Mouse (Mus musculus): ENCODE results near the gene Igf2bp3.

The Igf2bp3 gene

GRCm38 (mm10) chr6:49173674-49174073 is 41.1 kb downstream of the Igf2bp3 start:
- ATAC-seq (ENCODE audit: low TSS enrichment) = no peak

DNA sequence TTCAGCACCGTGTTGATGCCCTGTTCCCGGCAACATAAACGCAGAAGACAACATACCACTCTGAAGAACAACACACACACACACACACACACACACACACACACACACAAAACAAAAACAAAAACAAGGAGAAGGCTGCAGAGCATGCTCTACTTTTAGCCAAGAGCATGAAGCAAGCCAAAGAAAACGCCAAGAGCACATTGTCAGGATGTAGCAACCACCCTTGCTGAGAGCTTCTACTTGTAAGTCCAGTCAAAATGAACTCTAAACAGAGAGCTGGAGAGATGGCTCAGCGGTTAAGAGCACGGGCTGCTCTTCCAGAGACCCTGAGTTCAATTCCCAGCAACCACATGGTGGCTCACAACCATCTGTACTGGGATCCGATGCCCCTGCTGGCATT is 41.5 kb downstream of the Igf2bp3 start:
- ATAC-seq (ENCODE audit: low TSS enrichment) = no peak

DNA sequence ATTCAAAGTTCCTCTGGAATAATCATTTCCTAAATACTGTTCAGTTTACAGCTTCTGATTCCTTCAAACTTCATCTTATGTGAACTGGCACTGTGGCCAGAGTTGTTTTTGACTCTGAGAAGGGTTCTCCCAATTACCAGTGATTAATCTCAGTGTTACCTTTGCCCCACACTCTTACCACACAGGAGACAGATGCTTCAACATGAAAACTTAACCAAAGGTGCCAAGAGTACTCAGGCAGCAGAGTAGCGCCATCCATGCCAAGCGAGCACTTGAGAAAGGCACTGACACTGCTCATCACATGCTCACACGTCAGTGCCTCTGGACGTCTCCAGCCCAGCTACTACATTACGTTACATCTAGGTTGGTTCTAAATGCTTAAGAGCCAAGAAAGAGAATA is 43.5 kb downstream of the Igf2bp3 start:
- ATAC-seq (ENCODE audit: low TSS enrichment) = no peak

- ATAC-seq (ENCODE audit: low TSS enrichment) = no peak
These were observed 46.1 kb downstream of the Igf2bp3 start for GRCm38 (mm10) chr6:49168648-49169047.

- ATAC-seq (ENCODE audit: low TSS enrichment) = no peak
These were observed 47.4 kb downstream of the Igf2bp3 start for GRCm38 (mm10) chr6:49167406-49167805.

GRCm38 (mm10) chr6:49166318-49166717 is 48.4 kb downstream of the Igf2bp3 start:
- ATAC-seq (ENCODE audit: low TSS enrichment) = no peak

- no peak for ATAC-seq (ENCODE audit: low TSS enrichment)
These were observed 48.9 kb downstream of the Igf2bp3 start for GRCm38 (mm10) chr6:49165855-49166254.

DNA sequence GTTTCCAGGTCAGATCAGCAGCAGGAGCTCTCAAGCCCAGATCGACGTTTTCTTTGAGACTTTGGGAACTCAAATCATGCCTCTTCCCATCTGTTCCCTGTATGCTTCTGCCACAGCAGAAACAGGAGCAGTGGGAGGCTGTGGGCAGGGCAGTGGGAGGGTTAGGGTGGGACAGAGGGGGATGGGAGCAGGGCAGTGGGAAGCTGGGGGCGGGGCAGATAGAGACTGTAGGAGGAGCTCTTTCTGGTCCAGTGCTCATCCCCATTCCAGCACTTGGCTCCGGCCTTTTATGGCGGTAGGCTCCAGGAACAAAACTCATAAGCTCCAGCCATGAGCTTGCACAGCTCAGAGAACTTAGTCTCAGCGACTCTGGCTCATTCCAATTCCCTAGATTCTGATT is 49.7 kb downstream of the Igf2bp3 start:
- ATAC-seq (ENCODE audit: low TSS enrichment) = no peak

DNA sequence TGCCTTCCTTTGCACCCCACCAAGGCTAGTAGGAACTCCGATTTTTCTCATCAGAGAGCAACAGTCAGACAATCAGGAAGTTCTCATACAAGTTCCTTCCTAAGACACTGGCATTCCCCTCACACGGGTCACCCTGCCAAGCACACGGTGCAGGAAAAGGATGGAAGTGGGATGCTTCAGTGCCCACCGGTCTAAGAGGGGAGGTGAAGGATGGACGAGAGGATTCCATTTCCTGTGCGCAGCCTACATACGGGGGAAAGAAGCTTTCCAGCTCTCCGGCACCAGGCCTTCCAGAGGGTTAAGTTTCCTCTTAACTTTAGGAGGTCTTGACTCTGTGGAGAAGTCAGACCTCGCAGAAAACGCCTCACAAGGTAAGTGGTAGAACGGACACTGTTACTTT is 50.1 kb downstream of the Igf2bp3 start:
- no peak for ATAC-seq (ENCODE audit: low TSS enrichment)

DNA sequence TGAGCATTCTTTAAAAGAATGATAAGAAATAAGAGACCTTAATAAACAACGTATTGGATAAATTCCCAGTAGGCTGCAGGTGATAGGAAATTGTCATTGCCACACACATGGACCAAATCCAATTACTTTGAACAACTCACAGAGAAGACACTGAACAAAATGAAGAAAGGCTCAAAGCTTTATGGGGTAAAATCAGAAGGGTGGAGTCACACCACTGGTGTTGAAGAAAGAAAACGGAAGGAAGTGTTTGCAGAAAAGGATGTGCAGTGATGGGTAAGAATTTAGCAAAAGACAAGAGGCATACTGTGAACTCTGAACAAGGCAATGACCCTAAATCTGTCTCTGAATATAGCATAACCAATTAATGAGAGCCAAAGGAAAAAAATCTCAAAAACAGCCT is 54.8 kb downstream of the Igf2bp3 start:
- no peak for ATAC-seq (ENCODE audit: low TSS enrichment)

DNA sequence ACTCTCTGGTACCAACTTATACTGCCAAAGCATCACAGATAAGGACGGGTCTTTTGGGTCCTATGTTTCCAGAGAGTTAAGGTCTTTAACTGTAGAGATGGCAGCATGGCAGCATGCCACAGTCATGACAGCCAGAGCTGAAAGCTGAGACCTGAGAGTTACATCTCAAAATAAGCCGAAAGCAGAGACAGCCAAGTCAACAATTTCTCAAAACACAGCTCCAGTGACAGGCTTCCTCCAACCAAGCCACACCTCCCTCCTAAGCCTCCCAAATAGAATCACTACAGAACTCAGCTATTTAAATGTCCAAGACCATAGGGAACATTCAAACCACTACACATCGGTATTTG is 58.0 kb downstream of the Igf2bp3 start:
- ATAC-seq (ENCODE audit: low TSS enrichment) = no peak

DNA sequence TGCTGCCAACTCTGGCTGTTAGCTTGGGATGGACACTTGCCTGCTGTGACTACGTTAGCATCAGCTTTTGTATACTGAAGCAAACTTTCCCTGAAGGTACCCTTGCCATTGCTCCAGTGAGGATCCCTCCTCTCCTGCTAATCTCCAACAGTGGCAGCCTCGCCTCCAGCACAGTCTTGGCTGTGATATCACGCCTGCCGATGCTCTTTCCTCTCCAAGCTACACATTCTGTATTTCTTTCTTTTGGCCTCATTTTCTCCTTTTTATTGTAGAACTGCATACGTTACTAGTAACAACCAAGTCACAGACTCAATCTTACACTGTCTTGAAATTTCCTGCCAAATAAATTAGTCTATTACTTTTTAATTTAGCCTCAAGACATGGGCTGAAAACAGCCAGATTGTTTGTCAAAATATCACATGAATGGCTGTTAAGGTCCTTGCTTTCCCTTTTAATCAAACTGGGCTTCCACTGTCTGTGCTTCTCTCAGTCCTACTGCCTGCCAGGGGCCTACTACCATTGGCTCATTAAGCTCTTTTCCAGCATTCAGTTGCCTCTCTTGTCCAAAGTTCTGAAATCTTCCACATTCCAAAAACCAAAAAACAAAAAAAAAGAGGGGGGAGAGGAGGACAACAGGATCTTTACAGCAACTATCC is 58.5 kb downstream of the Igf2bp3 start:
- no peak for ATAC-seq (ENCODE audit: low TSS enrichment)

- no peak for ATAC-seq (ENCODE audit: low TSS enrichment)
These were observed 63.3 kb downstream of the Igf2bp3 start for GRCm38 (mm10) chr6:49151465-49151864.

DNA sequence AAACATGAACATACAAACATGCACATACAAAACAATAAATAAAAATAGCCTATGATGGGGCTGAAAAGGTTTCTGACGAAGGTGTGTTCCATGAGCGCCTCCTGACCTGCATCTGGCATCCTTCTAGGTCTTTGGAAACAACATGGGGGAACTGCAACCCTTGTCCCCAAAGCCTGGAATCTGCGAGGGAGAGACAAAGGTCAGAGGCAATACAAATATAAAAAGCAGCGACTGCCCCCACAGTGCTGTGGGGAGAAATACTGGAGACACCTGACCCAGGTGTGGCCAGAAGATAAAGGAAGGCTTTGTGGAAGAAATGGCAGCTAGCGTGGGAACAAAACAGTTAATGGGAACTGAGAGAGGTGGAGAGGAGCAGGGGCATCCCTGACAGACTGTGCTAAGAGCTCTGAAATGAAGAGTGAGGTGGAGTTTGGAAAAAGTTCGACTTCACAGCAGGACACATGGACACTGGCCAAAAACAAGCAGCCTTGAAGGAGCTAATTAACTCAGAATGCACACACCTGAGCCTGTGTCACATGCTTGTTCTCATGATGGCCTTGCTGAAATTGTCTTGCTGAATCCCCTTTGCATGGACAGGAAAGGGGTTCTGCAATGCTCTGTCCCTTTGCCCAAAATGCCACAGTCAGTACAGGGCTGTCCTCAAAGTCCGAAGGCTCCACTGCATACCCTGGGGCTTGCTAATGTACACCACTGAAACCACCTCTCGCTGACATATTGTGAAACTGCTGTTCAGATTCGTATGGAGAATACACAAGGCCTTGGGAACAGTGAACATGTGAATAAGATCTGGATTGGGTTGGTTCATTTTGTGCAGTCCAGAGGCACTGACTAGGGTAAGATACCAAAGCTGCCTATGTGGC is 64.2 kb downstream of the Igf2bp3 start:
- ATAC-seq (ENCODE audit: low TSS enrichment) = no peak

DNA sequence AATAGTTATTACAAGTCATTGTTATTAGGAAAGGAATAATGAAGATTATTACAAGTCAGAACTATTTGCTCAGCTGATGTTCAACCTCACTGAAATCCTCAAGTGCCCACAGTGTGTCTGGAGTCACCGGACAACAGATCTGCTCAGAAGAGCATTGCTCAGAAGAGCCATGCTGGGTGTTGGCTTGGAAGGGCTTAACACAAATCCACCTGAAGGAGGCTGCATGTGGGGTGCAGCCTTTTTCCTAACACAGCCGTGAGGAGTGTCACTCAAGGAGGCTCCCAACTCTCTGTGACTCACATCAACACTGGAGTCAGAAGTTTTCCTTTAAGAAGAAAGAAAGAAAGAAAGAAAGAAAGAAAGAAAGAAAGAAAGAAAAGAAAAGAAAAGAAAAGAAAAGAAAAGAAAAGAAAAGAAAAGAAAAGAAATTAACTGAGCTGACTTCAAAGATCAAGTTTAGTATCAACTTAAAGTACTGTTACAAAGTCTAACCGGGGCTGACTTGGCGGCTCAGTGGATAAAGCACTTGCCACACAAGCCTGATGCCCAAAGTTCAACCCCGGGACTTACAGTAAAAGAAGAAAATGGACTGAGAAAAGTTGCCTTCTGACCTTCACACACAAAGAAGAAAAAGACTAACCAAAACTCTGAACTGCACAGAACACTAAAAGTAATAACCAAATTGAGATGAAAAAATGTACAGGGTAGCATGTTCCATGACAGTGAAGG is 65.4 kb downstream of the Igf2bp3 start:
- ATAC-seq (ENCODE audit: low TSS enrichment) = no peak

- no peak for ATAC-seq (ENCODE audit: low TSS enrichment)
These were observed 66.0 kb downstream of the Igf2bp3 start for GRCm38 (mm10) chr6:49148781-49149180.

DNA sequence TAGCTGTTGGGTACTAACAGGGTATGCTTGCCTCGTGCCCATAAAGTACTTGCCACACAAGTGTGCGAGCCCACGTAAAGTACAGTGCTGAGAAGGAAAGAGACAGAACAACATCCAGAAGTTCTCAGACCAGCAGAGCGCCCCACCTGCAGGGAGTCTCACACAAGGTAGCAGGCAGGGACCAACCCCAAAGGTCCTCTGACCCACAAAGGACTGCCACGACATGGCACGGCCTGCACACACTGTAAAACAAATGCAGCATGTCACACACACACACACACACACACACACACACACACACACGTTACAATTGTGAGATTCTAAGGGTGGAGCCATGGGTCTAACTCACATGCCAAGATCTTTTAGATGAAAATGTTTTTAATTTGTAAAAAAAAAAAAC is 66.4 kb downstream of the Igf2bp3 start:
- ATAC-seq (ENCODE audit: low TSS enrichment) = no peak

DNA sequence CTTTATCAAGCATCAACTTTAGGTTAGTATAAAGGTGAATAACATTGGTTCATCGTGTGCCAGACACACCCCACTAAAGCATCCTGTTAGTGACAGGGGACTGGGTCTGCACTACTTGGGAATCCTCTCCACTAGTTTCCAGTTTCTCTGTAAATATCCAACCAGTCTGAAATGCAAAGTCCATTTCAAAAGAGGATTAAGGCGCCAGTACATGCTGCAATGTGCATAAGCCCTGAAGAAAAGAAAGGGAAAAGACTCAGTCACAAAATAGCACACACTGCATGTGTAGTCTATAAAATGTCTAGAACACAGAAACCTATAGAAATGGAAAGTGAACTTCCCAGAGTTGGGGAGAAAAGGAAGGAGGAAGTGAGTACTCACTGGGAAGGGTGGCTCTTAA is 68.3 kb downstream of the Igf2bp3 start:
- ATAC-seq (ENCODE audit: low TSS enrichment) = no peak

DNA sequence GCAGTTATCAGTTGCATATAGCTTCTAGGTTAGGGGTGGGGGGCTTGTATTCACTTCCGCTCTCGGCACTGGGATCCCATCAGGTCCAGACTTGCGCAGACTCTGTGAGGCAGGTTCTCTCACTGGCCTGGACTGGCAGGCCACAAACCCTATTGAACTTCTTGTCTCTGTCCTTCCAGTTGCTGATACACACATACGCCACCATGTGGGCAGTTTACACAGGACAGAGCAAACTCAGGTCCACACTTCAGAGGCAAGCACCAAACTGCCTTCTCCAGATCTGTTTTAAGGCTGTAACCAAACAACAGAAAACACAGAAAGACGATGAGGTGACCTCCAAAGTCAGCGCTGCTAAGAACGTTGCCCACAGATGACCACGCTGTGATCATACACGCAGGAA is 72.3 kb downstream of the Igf2bp3 start:
- no peak for ATAC-seq (ENCODE audit: low TSS enrichment)

DNA sequence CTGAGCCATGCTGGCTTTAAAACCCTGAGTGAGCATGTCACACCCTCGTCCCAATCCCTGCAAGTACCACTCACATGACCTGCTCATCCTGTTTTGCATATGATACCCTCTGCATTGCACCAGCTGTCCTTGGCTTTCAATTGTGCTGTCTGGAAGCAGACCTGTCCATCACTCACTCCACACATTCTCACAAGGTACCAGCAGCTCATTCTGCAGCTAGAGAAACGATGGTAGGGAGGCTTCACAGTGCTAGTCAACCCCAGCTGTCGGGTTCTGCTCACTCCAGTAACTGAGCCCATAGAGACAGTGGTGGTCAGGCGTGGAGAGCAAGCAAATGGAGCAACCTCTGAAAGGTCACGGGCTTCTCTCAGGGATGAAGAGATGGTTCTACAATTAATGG is 73.6 kb downstream of the Igf2bp3 start:
- no peak for ATAC-seq (ENCODE audit: low TSS enrichment)

DNA sequence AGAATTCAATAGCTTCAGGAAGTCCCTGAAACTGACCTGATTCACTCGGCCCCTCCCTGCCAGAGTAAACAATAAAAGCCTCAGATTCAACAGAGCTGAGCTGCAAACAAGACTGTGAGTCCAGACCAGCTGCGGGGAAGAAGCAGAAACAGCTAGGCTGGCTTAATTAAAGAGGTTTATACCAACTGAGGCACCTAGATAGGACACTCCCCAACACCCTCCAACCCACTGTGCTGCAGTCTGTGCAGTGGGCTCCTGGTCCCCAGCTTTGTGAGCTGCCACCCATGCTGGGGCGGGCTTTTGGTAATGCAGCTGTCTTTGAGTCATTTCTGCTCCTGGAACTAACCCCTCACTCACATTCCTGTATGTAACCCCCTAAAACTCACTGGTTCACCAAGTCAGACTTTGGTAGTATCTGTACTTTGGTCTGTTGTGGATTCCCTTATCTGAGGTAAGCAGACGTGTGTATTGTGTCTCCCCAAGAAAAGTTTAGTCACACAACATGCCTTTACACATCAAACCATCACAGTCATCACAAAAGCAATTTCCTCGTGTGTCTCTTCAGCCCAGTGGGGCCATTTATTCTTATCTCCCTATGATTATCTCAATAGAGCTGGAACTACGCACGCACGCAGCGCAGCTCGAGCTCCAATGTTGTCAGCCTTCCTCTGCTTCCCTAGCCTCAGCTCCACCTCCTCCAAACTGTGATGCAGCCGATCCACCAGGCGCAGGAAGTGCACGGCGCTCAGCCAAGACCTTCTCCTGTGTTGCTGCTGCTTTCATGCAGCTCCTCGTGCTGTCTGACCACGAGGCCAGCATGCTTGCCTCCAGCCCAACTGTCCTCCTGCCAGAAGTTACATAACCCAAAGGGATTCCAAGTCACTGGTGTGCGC is 76.4 kb downstream of the Igf2bp3 start:
- ATAC-seq (ENCODE audit: low TSS enrichment) = no peak

DNA sequence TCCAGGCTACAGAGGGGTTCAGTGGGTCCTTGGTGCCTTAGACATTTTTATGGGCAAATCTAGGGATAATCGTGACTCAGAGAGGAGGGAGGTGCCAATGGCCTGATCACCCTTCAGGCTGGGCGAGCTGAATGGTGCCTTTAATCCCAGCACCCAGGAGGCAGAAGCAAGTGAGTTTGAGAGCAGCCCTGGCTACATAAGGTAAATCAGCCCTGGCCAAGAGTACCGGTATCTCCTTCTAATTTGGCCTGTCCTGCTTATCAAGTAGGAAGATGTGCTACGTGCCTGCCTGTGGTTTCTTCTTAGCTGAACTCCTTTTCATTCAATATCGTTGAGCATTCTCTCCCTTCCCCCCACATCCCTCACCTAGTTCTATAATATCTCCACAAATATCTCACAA is 78.0 kb downstream of the Igf2bp3 start:
- ATAC-seq (ENCODE audit: low TSS enrichment) = no peak
